Mouse (Mus musculus) testis, adult 2 months (tissue): ENCODE results near the gene Igsf21. TPM values are rescaled to one million over a fixed set of nuclear protein-coding genes. Genes with fewer than 3 reads are reported as not detected.

Experiments
- H3K27ac ChIP-seq: fragments of 200-500 bp; 2 replicates; pipeline ENCODE4 v1.5.1; 2012; ENCODE audit warnings: low read depth, low read length; ENCODE audit not compliant: control insufficient read depth, insufficient read depth
- H3K27me3 ChIP-seq: fragments of 200-500 bp; 2 replicates; pipeline ENCODE4 v1.6.1; 2012; ENCODE audit warnings: mild to moderate bottlenecking, low read length, moderate library complexity; ENCODE audit not compliant: control insufficient read depth, insufficient read depth
- H3K36me3 ChIP-seq: fragments of 200-500 bp; 2 replicates; pipeline ENCODE4 v1.6.1; 2012; ENCODE audit warnings: mild to moderate bottlenecking, low read length; ENCODE audit not compliant: control insufficient read depth, insufficient read depth
- H3K4me1 ChIP-seq: fragments of 200-500 bp; 2 replicates; pipeline ENCODE4 v1.6.1; 2012; ENCODE audit warnings: low read length; ENCODE audit not compliant: control insufficient read depth, insufficient read depth
- H3K4me3 ChIP-seq: fragments of 200-500 bp; 2 replicates; pipeline ENCODE4 v1.5.1; 2012; ENCODE audit warnings: low read depth, mild to moderate bottlenecking, low read length, moderate library complexity, mixed read lengths; ENCODE audit not compliant: control insufficient read depth
- CTCF ChIP-seq: fragments of 200-500 bp; IDR thresholded peaks from 2 replicates; pipeline ENCODE4 v1.5.1; 2012; ENCODE audit warnings: low read depth, mild to moderate bottlenecking, inconsistent platforms, low read length, moderate library complexity; ENCODE audit not compliant: control insufficient read depth, insufficient read depth, insufficient replicate concordance
- POLR2A ChIP-seq: fragments of 200-500 bp; IDR thresholded peaks from 2 replicates; pipeline ENCODE4 v1.6.1; 2012; ENCODE audit warnings: low read depth, mild to moderate bottlenecking, inconsistent platforms, low read length, moderate library complexity; ENCODE audit not compliant: control insufficient read depth
- polyA plus RNA-seq: library from polyadenylated mRNA; depleted of rRNA; stranded (reverse); fragments of >200 nt; gene quantifications from 2 replicates; pipeline ENCODE4 v1.2.3, GENCODE M21; 2012

Igsf21 gene
- polyA plus RNA-seq, 1 experiment: 0.41 TPM

- H3K4me1 ChIP-seq: no peaks in the 10 kb centered on the region
- no peak overlapping the region for H3K4me3 ChIP-seq
- H3K36me3 ChIP-seq: no peaks in the 10 kb centered on the region
- no peak overlapping the region for H3K27ac ChIP-seq
- no peaks in the 10 kb centered on the region for H3K27me3 ChIP-seq
- TF ChIP-seq CTCF (no peak), POLR2A (no peak)
These were observed 21.3 kb upstream of the Igsf21 start for GRCm38 (mm10) chr4:140267835-140268234.

GRCm38 (mm10) chr4:140267086-140267485, 20.5 kb upstream of the Igsf21 start:
- no peak for TF ChIP-seq POLR2A
- no peak for TF ChIP-seq CTCF
- Histone ChIP-seq H3K4me3 (no peak overlapping the region), H3K27ac (no peak overlapping the region), H3K27me3 (no peaks in the 10 kb centered on the region), H3K4me1 (no peaks in the 10 kb centered on the region), H3K36me3 (no peaks in the 10 kb centered on the region)

GRCm38 (mm10) chr4:140258968-140259367, 12.4 kb upstream of the Igsf21 start:
- peak; percentile 29; the same call in 1 of the 2 replicates for TF ChIP-seq CTCF
- no peak for TF ChIP-seq POLR2A
- Histone ChIP-seq H3K36me3 (no peaks in the 10 kb centered on the region), H3K4me1 (peaks cover 3% of the 10 kb centered on the region), H3K27ac (no peak overlapping the region), H3K27me3 (no peaks in the 10 kb centered on the region), H3K4me3 (no peak overlapping the region)

- Histone ChIP-seq H3K27ac (no peak overlapping the region), H3K36me3 (no peaks in the 10 kb centered on the region), H3K4me3 (no peak overlapping the region), H3K4me1 (peaks cover 8% of the 10 kb centered on the region), H3K27me3 (no peaks in the 10 kb centered on the region)
- no peak for TF ChIP-seq CTCF
- TF ChIP-seq POLR2A: no peak
These were observed 5.8 kb upstream of the Igsf21 start for GRCm38 (mm10) chr4:140252369-140252768.

GRCm38 (mm10) chr4:140249011-140249744, 2.6 kb upstream of the Igsf21 start:
- peaks cover 8% of the 10 kb centered on the region; the same call in 1 of the 2 replicates for H3K4me1 ChIP-seq
- no peaks in the 10 kb centered on the region for H3K36me3 ChIP-seq
- no peak overlapping the region for H3K4me3 ChIP-seq
- peaks cover 1% of the 10 kb centered on the region; the same call in 1 of the 2 replicates for H3K27me3 ChIP-seq
- TF ChIP-seq CTCF (no peak), POLR2A (no peak)
- no peak overlapping the region for H3K27ac ChIP-seq

GRCm38 (mm10) chr4:140248396-140248795, 1.8 kb upstream of the Igsf21 start:
- Histone ChIP-seq H3K27me3 (peaks cover 4% of the 10 kb centered on the region; the same call in 1 of the 2 replicates), H3K4me1 (peaks cover 11% of the 10 kb centered on the region; the same call in 1 of the 2 replicates), H3K36me3 (no peaks in the 10 kb centered on the region), H3K4me3 (no peak overlapping the region), H3K27ac (no peak overlapping the region)
- no peak for TF ChIP-seq POLR2A
- no peak for TF ChIP-seq CTCF

- Histone ChIP-seq H3K36me3 (no peaks in the 10 kb centered on the region), H3K4me3 (no peak overlapping the region), H3K27me3 (peaks cover 4% of the 10 kb centered on the region; the same call in 1 of the 2 replicates), H3K4me1 (peaks cover 11% of the 10 kb centered on the region; the same call in 1 of the 2 replicates), H3K27ac (no peak overlapping the region)
- no peak for TF ChIP-seq POLR2A
- TF ChIP-seq CTCF: no peak
These were observed 721 bp upstream of the Igsf21 start for GRCm38 (mm10) chr4:140247006-140248003.
